Mouse (Mus musculus): ENCODE data around the gene Gm29735. TPM values are rescaled to one million over a fixed set of nuclear protein-coding genes. Genes with fewer than 3 reads are reported as not detected.

Gene Gm29735
- not detected for polyA plus RNA-seq (2014; fragmentation: Illumina TruSeq; extraction: RNeasy Lipid Tissue Mini Kit (QIAGEN cat#74804); ENCODE audit: low read depth, low replicate concordance)

DNA sequence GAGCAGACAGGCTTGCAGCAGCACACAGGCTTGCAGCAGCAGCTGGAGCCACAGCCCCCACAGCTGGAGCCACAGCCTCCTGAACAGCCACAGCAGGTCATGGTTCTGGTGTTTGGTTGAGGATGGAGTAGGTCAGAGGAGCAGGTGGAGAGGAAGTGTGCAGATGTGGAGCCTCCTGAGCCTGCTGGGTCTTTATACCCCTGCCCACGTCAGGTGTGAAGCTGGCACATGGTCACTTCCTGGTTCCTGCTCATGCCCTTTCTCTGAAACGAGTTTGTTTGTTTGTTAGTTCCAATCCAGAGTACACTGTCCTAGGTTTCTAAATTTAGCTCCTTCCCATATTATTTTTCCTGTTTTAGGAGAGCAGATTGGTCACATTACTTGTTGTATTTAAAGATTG is at the start of gene Gm29735:
Gene Gm29735, minus strand, starts transcription at position 101 of the 400 bp plus-strand sequence.

DNA sequence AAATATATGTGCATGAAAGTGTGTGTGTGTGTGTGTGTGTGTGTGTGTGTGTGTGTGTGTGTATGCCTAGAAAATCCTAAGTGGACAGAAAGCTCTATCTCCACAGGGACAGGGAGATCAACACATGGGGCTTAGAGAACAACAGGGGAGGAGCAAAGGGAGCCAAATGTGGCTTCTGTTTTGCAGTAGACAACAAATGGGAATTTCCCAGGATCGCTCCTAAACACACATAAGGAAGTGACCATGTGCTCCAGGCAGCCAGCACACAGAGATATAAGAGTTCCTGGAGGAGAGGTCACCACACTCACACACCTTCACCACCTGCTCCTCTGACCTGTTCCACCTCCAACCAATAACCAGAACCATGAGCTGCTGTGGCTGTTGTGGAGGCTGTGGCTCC is 44.2 kb upstream of the Gm29735 start, which contains the start of gene Krtap5-3:
Gene Krtap5-3, plus strand, starts transcription at position 301 of the 400 bp plus-strand sequence.

GRCm38 (mm10) chr7:142190289-142190688 is 33.4 kb upstream of the Gm29735 start, which contains the start of gene Gm10153:
Gm10153 (minus strand) TSS chr7:142190389.

DNA sequence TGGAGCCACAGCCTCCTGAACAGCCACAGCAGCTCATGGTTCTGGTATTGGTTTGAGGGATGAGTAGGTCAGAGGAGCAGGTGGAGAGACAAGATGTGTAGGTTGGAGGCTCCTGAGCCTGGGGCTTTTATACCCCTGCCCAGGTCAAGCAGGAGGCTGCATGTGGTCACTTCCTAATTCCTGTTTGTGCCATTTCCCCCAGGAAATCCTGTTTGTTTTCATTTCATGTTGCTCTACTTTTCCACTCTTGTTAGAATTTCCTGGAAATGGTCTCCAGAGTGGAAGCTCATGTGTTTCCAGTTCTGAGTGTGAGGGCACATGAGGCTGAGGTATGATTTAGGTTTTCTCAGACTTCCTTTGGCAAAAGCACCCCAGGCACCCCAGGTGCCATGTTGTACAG is 19.0 kb upstream of the Gm29735 start, which contains the start of gene Krtap5-2:
Gene Krtap5-2, minus strand, starts transcription at position 101 of the 400 bp plus-strand sequence.

GRCm38 (mm10) chr7:142165639-142166038 is 8.7 kb upstream of the Gm29735 start, which contains the start of gene Gm4553:
Gm4553 (minus strand) TSS chr7:142165739.

DNA sequence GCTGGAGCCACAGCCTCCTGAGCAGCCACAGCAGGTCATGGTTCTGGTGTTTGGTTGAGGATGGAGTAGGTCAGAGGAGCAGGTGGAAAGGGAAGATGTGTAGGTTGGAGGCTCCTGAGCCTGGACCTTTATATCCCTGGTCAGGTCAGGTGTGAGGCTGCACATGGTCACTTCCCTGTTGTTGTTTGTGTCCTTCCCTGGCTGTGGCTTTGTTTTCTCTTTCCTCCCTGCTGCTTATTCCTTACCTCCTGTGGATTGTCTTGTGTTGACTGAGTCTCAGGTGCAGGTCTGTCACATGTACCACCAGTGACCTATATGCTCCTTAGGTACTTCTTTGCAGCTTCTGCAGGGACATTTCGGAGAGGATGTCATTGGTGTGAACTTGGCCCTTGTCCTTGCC is 12.4 kb downstream of the Gm29735 start, which contains the start of gene Gm45337:
Gene Gm45337, minus strand, starts transcription at position 101 of the 400 bp plus-strand sequence.

DNA sequence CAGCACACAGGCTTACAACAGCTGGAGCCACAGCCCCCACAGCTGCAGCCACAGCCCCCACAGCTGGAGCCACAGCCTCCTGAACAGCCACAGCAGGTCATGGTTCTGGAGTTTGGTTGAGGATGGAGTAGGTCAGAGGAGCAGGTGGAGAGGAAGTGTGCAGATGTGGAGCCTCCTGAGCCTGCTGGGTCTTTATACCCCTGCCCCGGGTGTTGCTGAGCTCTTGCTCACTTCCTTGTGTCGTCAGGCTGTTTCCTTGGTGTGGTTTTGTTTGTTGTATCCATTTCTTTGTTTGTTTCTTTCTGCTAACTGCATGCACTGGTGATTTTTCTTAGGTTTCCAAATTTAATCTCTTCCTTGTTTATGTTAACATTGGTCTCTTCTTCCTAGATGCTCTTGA is 21.0 kb downstream of the Gm29735 start, which contains the start of gene Gm39115:
Gene Gm39115, minus strand, starts transcription at position 101 of the 400 bp plus-strand sequence.

DNA sequence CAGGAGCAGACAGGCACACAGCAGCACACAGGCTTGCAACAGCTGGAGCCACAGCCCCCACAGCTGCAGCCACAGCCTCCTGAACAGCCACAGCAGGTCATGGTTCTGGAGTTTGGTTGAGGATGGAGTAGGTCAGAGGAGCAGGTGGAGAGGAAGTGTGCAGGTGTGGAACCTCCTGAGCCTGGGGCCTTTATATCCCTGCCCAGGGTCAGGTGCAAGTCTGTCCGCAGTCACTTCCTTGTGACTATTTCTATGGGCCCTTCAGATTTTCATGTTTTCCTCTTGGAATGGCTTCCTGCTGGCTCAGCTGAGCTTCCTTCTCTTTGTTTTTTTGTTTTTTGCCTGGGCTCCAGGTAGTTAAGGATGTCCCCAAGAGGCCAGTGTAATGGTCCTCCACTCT is 36.3 kb downstream of the Gm29735 start, which contains the start of gene Gm45618:
Gene Gm45618, minus strand, starts transcription at position 101 of the 400 bp plus-strand sequence.

Other genes with a start within 250 kb of the Gm29735 start
- gene Tollip, start 238.6 kb downstream of the Gm29735 start, polyA plus RNA-seq (2014; fragmentation: Illumina TruSeq; extraction: RNeasy Lipid Tissue Mini Kit (QIAGEN cat#74804); ENCODE audit: low read depth, low replicate concordance), result 109 TPM
- 2.9 TPM for gene Brsk2, start 207.4 kb downstream of the Gm29735 start, polyA plus RNA-seq (2014; fragmentation: Illumina TruSeq; extraction: RNeasy Lipid Tissue Mini Kit (QIAGEN cat#74804); ENCODE audit: low read depth, low replicate concordance)
- gene Mob2, start 96.0 kb downstream of the Gm29735 start, polyA plus RNA-seq (2014; fragmentation: Illumina TruSeq; extraction: RNeasy Lipid Tissue Mini Kit (QIAGEN cat#74804); ENCODE audit: low read depth, low replicate concordance), result 5.6 TPM
- 0.04 TPM for gene Dusp8, start 61.3 kb downstream of the Gm29735 start, polyA plus RNA-seq (2014; fragmentation: Illumina TruSeq; extraction: RNeasy Lipid Tissue Mini Kit (QIAGEN cat#74804); ENCODE audit: low read depth, low replicate concordance)
- gene Gm45618, start 36.4 kb downstream of the Gm29735 start, polyA plus RNA-seq (2014; fragmentation: Illumina TruSeq; extraction: RNeasy Lipid Tissue Mini Kit (QIAGEN cat#74804); ENCODE audit: low read depth, low replicate concordance), result not detected
- not detected for gene Gm39115, start 21.1 kb downstream of the Gm29735 start, polyA plus RNA-seq (2014; fragmentation: Illumina TruSeq; extraction: RNeasy Lipid Tissue Mini Kit (QIAGEN cat#74804); ENCODE audit: low read depth, low replicate concordance)
- gene Gm45337, start 12.5 kb downstream of the Gm29735 start, polyA plus RNA-seq (2014; fragmentation: Illumina TruSeq; extraction: RNeasy Lipid Tissue Mini Kit (QIAGEN cat#74804); ENCODE audit: low read depth, low replicate concordance), result not detected
- not detected for gene Gm4553, start 8.6 kb upstream of the Gm29735 start, polyA plus RNA-seq (2014; fragmentation: Illumina TruSeq; extraction: RNeasy Lipid Tissue Mini Kit (QIAGEN cat#74804); ENCODE audit: low read depth, low replicate concordance)
- gene Krtap5-2, start 18.9 kb upstream of the Gm29735 start, polyA plus RNA-seq (2014; fragmentation: Illumina TruSeq; extraction: RNeasy Lipid Tissue Mini Kit (QIAGEN cat#74804); ENCODE audit: low read depth, low replicate concordance), result not detected
- gene Gm10153, start 33.3 kb upstream of the Gm29735 start, polyA plus RNA-seq (2014; fragmentation: Illumina TruSeq; extraction: RNeasy Lipid Tissue Mini Kit (QIAGEN cat#74804); ENCODE audit: low read depth, low replicate concordance), result not detected
- gene Krtap5-3, start 44.3 kb upstream of the Gm29735 start, polyA plus RNA-seq (2014; fragmentation: Illumina TruSeq; extraction: RNeasy Lipid Tissue Mini Kit (QIAGEN cat#74804); ENCODE audit: low read depth, low replicate concordance), result not detected
- not detected for gene Gm7579, start 54.7 kb upstream of the Gm29735 start, polyA plus RNA-seq (2014; fragmentation: Illumina TruSeq; extraction: RNeasy Lipid Tissue Mini Kit (QIAGEN cat#74804); ENCODE audit: low read depth, low replicate concordance)
- not detected for gene Krtap5-5, start 72.9 kb upstream of the Gm29735 start, polyA plus RNA-seq (2014; fragmentation: Illumina TruSeq; extraction: RNeasy Lipid Tissue Mini Kit (QIAGEN cat#74804); ENCODE audit: low read depth, low replicate concordance)
- not detected for gene Gm40460, start 84.0 kb upstream of the Gm29735 start, polyA plus RNA-seq (2014; fragmentation: Illumina TruSeq; extraction: RNeasy Lipid Tissue Mini Kit (QIAGEN cat#74804); ENCODE audit: low read depth, low replicate concordance)
- not detected for gene Gm2431, start 101.2 kb upstream of the Gm29735 start, polyA plus RNA-seq (2014; fragmentation: Illumina TruSeq; extraction: RNeasy Lipid Tissue Mini Kit (QIAGEN cat#74804); ENCODE audit: low read depth, low replicate concordance)
- gene Gm4559, start 117.2 kb upstream of the Gm29735 start, polyA plus RNA-seq (2014; fragmentation: Illumina TruSeq; extraction: RNeasy Lipid Tissue Mini Kit (QIAGEN cat#74804); ENCODE audit: low read depth, low replicate concordance), result not detected
- not detected for gene Krtap5-1, start 140.0 kb upstream of the Gm29735 start, polyA plus RNA-seq (2014; fragmentation: Illumina TruSeq; extraction: RNeasy Lipid Tissue Mini Kit (QIAGEN cat#74804); ENCODE audit: low read depth, low replicate concordance)
- gene Krtap5-4, start 146.4 kb upstream of the Gm29735 start, polyA plus RNA-seq (2014; fragmentation: Illumina TruSeq; extraction: RNeasy Lipid Tissue Mini Kit (QIAGEN cat#74804); ENCODE audit: low read depth, low replicate concordance), result not detected
- not detected for gene Ifitm10, start 216.6 kb upstream of the Gm29735 start, polyA plus RNA-seq (2014; fragmentation: Illumina TruSeq; extraction: RNeasy Lipid Tissue Mini Kit (QIAGEN cat#74804); ENCODE audit: low read depth, low replicate concordance)
- gene Gm49369, start 225.6 kb upstream of the Gm29735 start, polyA plus RNA-seq (2014; fragmentation: Illumina TruSeq; extraction: RNeasy Lipid Tissue Mini Kit (QIAGEN cat#74804); ENCODE audit: low read depth, low replicate concordance), result not detected
- gene Ctsd, start 230.9 kb upstream of the Gm29735 start, polyA plus RNA-seq (2014; fragmentation: Illumina TruSeq; extraction: RNeasy Lipid Tissue Mini Kit (QIAGEN cat#74804); ENCODE audit: low read depth, low replicate concordance), result 11.5 TPM